Mouse (Mus musculus) midbrain, embryonic 11.5 days (tissue): Measurements from ENCODE around the gene Slc46a3. TPM values are rescaled to one million over a fixed set of nuclear protein-coding genes. Genes with fewer than 3 reads are reported as not detected.

ENCODE experiments used
- ATAC-seq: fragments of 200-750 bp; cut with Nextera tagmentation; 2 replicates; pipeline ENCODE4 v1.8.0; 2017; ENCODE audit warnings: moderate TSS enrichment, moderate library complexity; ENCODE audit not compliant: low FRiP score
- DNase-seq: peaks from one replicate; pipeline ENCODE4 v3.0.0; 2015; ENCODE audit warnings: low spot score; ENCODE audit errors: missing footprints
- H3K27ac ChIP-seq: fragments of 300-500 bp; sonication (generic); 2 replicates; pipeline ENCODE4 v1.5.1; 2014; ENCODE audit warnings: low read depth, low read length
- H3K27me3 ChIP-seq: fragments of 300-500 bp; sonication (generic); 2 replicates; pipeline ENCODE4 v1.6.1; 2014; ENCODE audit warnings: mild to moderate bottlenecking, low read length, moderate library complexity, mixed read lengths; ENCODE audit not compliant: control insufficient read depth, insufficient read depth
- H3K36me3 ChIP-seq: fragments of 300-500 bp; sonication (generic); 2 replicates; pipeline ENCODE4 v1.6.1; 2014; ENCODE audit warnings: mild to moderate bottlenecking, low read length, moderate library complexity, mixed read lengths; ENCODE audit not compliant: control insufficient read depth, insufficient read depth
- H3K4me1 ChIP-seq: fragments of 300-500 bp; sonication (generic); 2 replicates; pipeline ENCODE4 v1.6.1; 2014; ENCODE audit warnings: low read length; ENCODE audit not compliant: control insufficient read depth, insufficient read depth
- H3K4me2 ChIP-seq: fragments of 300-500 bp; sonication (generic); 2 replicates; pipeline ENCODE4 v1.6.1; 2014; ENCODE audit warnings: mild to moderate bottlenecking, moderate library complexity
- H3K4me3 ChIP-seq: fragments of 300-500 bp; sonication (generic); 2 replicates; pipeline ENCODE4 v1.5.1; 2014; ENCODE audit warnings: low read depth, low read length
- H3K9ac ChIP-seq: fragments of 300-500 bp; sonication (generic); 2 replicates; pipeline ENCODE4 v1.6.1; 2014; ENCODE audit warnings: low read length
- H3K9me3 ChIP-seq: fragments of 300-500 bp; sonication (generic); 2 replicates; pipeline ENCODE4 v1.6.1; 2016; ENCODE audit warnings: low read length; ENCODE audit not compliant: control insufficient read depth
- WGBS: fragments of 180-500 bp; shearing (Covaris S2); extraction: QIAGEN DNeasy Blood & Tissue Kit; methylation state at CpG from one replicate; pipeline ENCODE4 v1.1.7; 2014; 5-methylcytosine and 5-hydroxymethylcytosine counted together
- polyA plus RNA-seq: library from polyadenylated mRNA; unstranded; fragments of >200 nt; fragmentation: Nextera tagmentation; extraction: Ambion mirVana; gene quantifications from 2 replicates; pipeline ENCODE4 v1.2.1, GENCODE M21; 2014

The Slc46a3 gene
- polyA plus RNA-seq, 1 experiment from 2014 or later, result 4.5 TPM

- Histone ChIP-seq H3K4me1 (no peaks in the 10 kb centered on the region), H3K36me3 (no peaks in the 10 kb centered on the region), H3K4me2 (no peak overlapping the region), H3K27ac (no peak overlapping the region), H3K9ac (no peak overlapping the region), H3K4me3 (no peak overlapping the region), H3K9me3 (no peaks in the 10 kb centered on the region), H3K27me3 (no peaks in the 10 kb centered on the region)
- DNase-seq, result no peak
- 63% methylated on average over 6 of the region's 6 CpGs for WGBS
- ATAC-seq, result no peak
Measured at GRCm38 (mm10) chr5:147915038-147915566, 20.5 kb upstream of the Slc46a3 start.

- Histone ChIP-seq H3K4me3 (no peak overlapping the region), H3K36me3 (no peaks in the 10 kb centered on the region), H3K4me1 (no peaks in the 10 kb centered on the region), H3K27me3 (no peaks in the 10 kb centered on the region), H3K27ac (no peak overlapping the region), H3K4me2 (no peak overlapping the region), H3K9me3 (no peaks in the 10 kb centered on the region), H3K9ac (no peak overlapping the region)
- ATAC-seq (no peak), DNase-seq (no peak)
- 45% methylated on average over 14 of the region's 14 CpGs for WGBS
Measured at GRCm38 (mm10) chr5:147913241-147913842, 18.7 kb upstream of the Slc46a3 start.

GRCm38 (mm10) chr5:147911744-147912143 lies 17.1 kb upstream of the Slc46a3 start:
- H3K4me2 ChIP-seq, result no peak overlapping the region
- H3K27me3 ChIP-seq, result no peaks in the 10 kb centered on the region
- ATAC-seq (no peak), DNase-seq (no peak)
- no peaks in the 10 kb centered on the region for H3K36me3 ChIP-seq
- H3K27ac ChIP-seq, result no peak overlapping the region
- H3K9ac ChIP-seq, result no peak overlapping the region
- H3K4me3 ChIP-seq, result no peak overlapping the region
- WGBS, result 83% methylated on average over 5 of the region's 5 CpGs
- H3K9me3 ChIP-seq, result no peaks in the 10 kb centered on the region
- no peaks in the 10 kb centered on the region for H3K4me1 ChIP-seq

- H3K4me2 ChIP-seq, result no peak overlapping the region
- no peak for ATAC-seq
- H3K9me3 ChIP-seq, result no peaks in the 10 kb centered on the region
- no peaks in the 10 kb centered on the region for H3K27me3 ChIP-seq
- DNase-seq, result no peak
- no peak overlapping the region for H3K9ac ChIP-seq
- no peak overlapping the region for H3K4me3 ChIP-seq
- H3K27ac ChIP-seq, result no peak overlapping the region
- no peaks in the 10 kb centered on the region for H3K36me3 ChIP-seq
- H3K4me1 ChIP-seq, result no peaks in the 10 kb centered on the region
- WGBS, result 90% methylated on average over 12 of the region's 12 CpGs
Measured at GRCm38 (mm10) chr5:147910807-147911509, 16.3 kb upstream of the Slc46a3 start.

GRCm38 (mm10) chr5:147907851-147908250 lies 13.2 kb upstream of the Slc46a3 start:
- Histone ChIP-seq H3K27ac (no peak overlapping the region), H3K27me3 (no peaks in the 10 kb centered on the region), H3K4me1 (no peaks in the 10 kb centered on the region), H3K4me2 (no peak overlapping the region), H3K36me3 (no peaks in the 10 kb centered on the region), H3K4me3 (no peak overlapping the region), H3K9me3 (no peaks in the 10 kb centered on the region), H3K9ac (no peak overlapping the region)
- no peak for ATAC-seq
- 90% methylated on average over 8 of the region's 8 CpGs for WGBS
- no peak for DNase-seq

GRCm38 (mm10) chr5:147907144-147907543 lies 12.5 kb upstream of the Slc46a3 start:
- 65% methylated on average over 11 of the region's 11 CpGs for WGBS
- H3K4me1 ChIP-seq, result no peaks in the 10 kb centered on the region
- no peak overlapping the region for H3K4me2 ChIP-seq
- no peak for DNase-seq
- H3K36me3 ChIP-seq, result no peaks in the 10 kb centered on the region
- no peaks in the 10 kb centered on the region for H3K27me3 ChIP-seq
- no peaks in the 10 kb centered on the region for H3K9me3 ChIP-seq
- ATAC-seq, result no peak
- no peak overlapping the region for H3K4me3 ChIP-seq
- H3K9ac ChIP-seq, result no peak overlapping the region
- H3K27ac ChIP-seq, result no peak overlapping the region

- Histone ChIP-seq H3K4me1 (no peaks in the 10 kb centered on the region), H3K4me3 (no peak overlapping the region), H3K36me3 (no peaks in the 10 kb centered on the region), H3K9ac (no peak overlapping the region), H3K27me3 (no peaks in the 10 kb centered on the region), H3K9me3 (no peaks in the 10 kb centered on the region), H3K27ac (no peak overlapping the region), H3K4me2 (no peak overlapping the region)
- ATAC-seq, result no peak
- 83% methylated on average over 9 of the region's 9 CpGs for WGBS
- DNase-seq, result no peak
Measured at GRCm38 (mm10) chr5:147903166-147903565, 8.6 kb upstream of the Slc46a3 start.

GRCm38 (mm10) chr5:147902008-147902757 lies 7.6 kb upstream of the Slc46a3 start:
- 88% methylated on average over 15 of the region's 15 CpGs for WGBS
- H3K27me3 ChIP-seq, result no peaks in the 10 kb centered on the region
- H3K36me3 ChIP-seq, result no peaks in the 10 kb centered on the region
- no peaks in the 10 kb centered on the region for H3K9me3 ChIP-seq
- no peaks in the 10 kb centered on the region for H3K4me1 ChIP-seq
- H3K9ac ChIP-seq, result no peak overlapping the region
- H3K27ac ChIP-seq, result no peak overlapping the region
- no peak overlapping the region for H3K4me3 ChIP-seq
- ATAC-seq (no peak), DNase-seq (no peak)
- no peak overlapping the region for H3K4me2 ChIP-seq
